Mouse (Mus musculus) limb, embryonic 14.5 days (tissue): Measurements from ENCODE around the gene Mmp9. TPM values are rescaled to one million over a fixed set of nuclear protein-coding genes. Genes with fewer than 3 reads are reported as not detected.

Source experiments
- ATAC-seq: fragments of 200-750 bp; cut with Nextera tagmentation; 2 replicates; pipeline ENCODE4 v1.8.0; 2017; ENCODE audit warnings: low read depth, moderate number of reproducible peaks, moderate TSS enrichment; ENCODE audit not compliant: low FRiP score
- DNase-seq: peaks from one replicate; pipeline ENCODE4 v3.0.0-alpha.2; 2015; ENCODE audit warnings: low spot score
- H3K27ac ChIP-seq: fragments of 300-500 bp; sonication (generic); replicated peaks from 2 replicates; pipeline ENCODE4 v1.5.1; 2014; ENCODE audit warnings: low read depth, mild to moderate bottlenecking, low read length, moderate library complexity, mixed read lengths
- H3K27me3 ChIP-seq: fragments of 300-500 bp; sonication (generic); 2 replicates; pipeline ENCODE4 v1.6.1; 2014; ENCODE audit warnings: low read length, mixed read lengths; ENCODE audit not compliant: control insufficient read depth, insufficient read depth
- H3K36me3 ChIP-seq: fragments of 300-500 bp; sonication (generic); 2 replicates; pipeline ENCODE4 v1.6.1; 2014; ENCODE audit warnings: mild to moderate bottlenecking, low read length, moderate library complexity, mixed read lengths; ENCODE audit not compliant: control insufficient read depth, insufficient read depth
- H3K4me1 ChIP-seq: fragments of 300-500 bp; sonication (generic); 2 replicates; pipeline ENCODE4 v1.6.1; 2014; ENCODE audit warnings: antibody characterized with exemption, low read length, mixed read lengths; ENCODE audit not compliant: control insufficient read depth, insufficient read depth
- H3K4me2 ChIP-seq: fragments of 300-500 bp; sonication (generic); replicated peaks from 2 replicates; pipeline ENCODE4 v1.6.1; 2014; ENCODE audit warnings: low read depth, mild to moderate bottlenecking, low read length, moderate library complexity; ENCODE audit not compliant: severe bottlenecking
- H3K4me3 ChIP-seq: fragments of 300-500 bp; sonication (generic); replicated peaks from 2 replicates; pipeline ENCODE4 v1.5.1; 2014; ENCODE audit warnings: low read length
- H3K9ac ChIP-seq: fragments of 300-500 bp; sonication (generic); 2 replicates; pipeline ENCODE4 v1.6.1; 2014; ENCODE audit warnings: mild to moderate bottlenecking, low read depth, low read length, moderate library complexity; ENCODE audit not compliant: severe bottlenecking
- H3K9me3 ChIP-seq: fragments of 300-500 bp; sonication (generic); 2 replicates; pipeline ENCODE4 v1.6.1; 2016; ENCODE audit warnings: low read length; ENCODE audit not compliant: control insufficient read depth
- POLR2A ChIP-seq: fragments of 200-500 bp; IDR thresholded peaks from 2 replicates; pipeline ENCODE4 v1.8.0; 2012; ENCODE audit warnings: inconsistent platforms, mild to moderate bottlenecking, moderate library complexity, borderline replicate concordance; ENCODE audit not compliant: insufficient read depth, insufficient read length; ENCODE audit errors: extremely low read depth
- WGBS: fragments of 180-500 bp; shearing (Covaris S2); extraction: QIAGEN DNeasy Blood & Tissue Kit; methylation state at CpG from one replicate; pipeline ENCODE4 v1.1.7; 2014; 5-methylcytosine and 5-hydroxymethylcytosine counted together
- polyA plus RNA-seq, 2 experiments: library from polyadenylated mRNA; depleted of rRNA in 1 of 2; stranded (reverse) in 1 of 2; unstranded in 1 of 2; fragments of >200 nt; fragmentation: Nextera tagmentation in 1 of 2; extraction: Ambion mirVana in 1 of 2; gene quantifications; 2 replicates each; pipeline versions ENCODE4 v1.2.1 to v1.2.3; 2012 to 2014

Gene Mmp9
- polyA plus RNA-seq, 2 experiments: 16.7 to 19.1 TPM

DNA sequence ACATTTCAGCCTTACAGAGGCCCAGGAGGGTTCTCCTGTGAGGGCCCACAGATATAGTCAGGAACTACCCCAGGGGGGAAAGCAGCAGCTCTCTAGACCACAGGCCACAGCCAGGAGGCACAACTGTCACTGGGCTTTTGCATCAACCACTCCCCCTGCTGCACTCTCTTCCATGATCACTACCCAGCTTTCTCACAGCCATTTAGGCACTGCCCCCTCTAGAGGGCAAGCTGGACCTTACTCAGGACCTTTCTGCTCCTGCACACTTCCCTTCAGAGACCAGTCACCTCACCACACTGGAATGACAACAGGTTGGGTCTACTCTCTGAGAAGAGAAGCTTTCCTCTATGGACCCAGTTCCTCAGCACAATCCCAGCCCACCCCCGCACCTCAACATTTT, 31.0 kb upstream of the Mmp9 start:
- Histone ChIP-seq H3K27ac (no peak overlapping the region), H3K4me2 (peak overlapping the region; percentile 80), H3K9me3 (peaks cover 5% of the 10 kb centered on the region), H3K27me3 (no peaks in the 10 kb centered on the region), H3K4me1 (peaks cover 15% of the 10 kb centered on the region), H3K36me3 (peaks cover 51% of the 10 kb centered on the region), H3K9ac (no peak overlapping the region; the same call in 1 of the 2 replicates), H3K4me3 (peak overlapping the region; percentile 82)
- DNase-seq (no peak), ATAC-seq (no peak)
- WGBS: 74% methylated on average over 1 of the region's 1 CpGs
- TF ChIP-seq POLR2A: no peak

DNA sequence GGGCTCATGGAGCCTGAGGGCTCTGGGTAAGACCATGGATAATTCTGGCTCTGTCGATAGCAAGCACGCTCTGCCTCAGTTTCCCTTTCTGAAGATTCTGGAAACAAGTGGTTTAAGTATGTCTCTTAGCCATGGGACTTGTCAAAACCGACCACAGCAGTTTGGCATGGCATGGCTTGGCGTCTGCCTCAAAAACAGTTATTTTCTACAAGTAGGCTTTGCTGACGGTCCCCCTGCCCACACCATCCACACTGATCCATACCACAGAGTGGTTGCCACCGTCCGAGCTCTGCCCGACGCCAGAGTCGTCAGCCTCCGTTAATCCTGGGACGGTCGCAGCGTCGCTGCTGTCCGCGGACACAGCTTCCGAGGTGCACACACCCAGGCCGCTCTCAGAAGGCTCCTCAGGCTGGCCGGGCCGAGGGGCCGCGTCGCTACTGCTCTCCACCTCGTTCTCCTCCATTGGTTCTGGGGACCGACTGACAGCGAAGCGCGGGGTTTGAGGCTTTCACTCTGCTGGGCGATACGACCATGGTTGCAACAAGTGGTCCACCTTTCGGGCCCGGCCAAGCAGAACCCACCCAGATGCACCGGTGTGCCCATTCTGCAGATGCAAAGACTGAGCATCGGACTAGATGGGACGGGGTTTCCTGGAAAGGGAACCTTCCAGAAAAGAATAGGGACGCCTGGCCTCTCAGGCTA, 30.1 kb upstream of the Mmp9 start:
- ATAC-seq: no peak
- H3K4me3 ChIP-seq: peak overlapping the region; percentile 82
- peak overlapping the region; percentile 96 for H3K9ac ChIP-seq
- 6% methylated on average over 37 of the region's 37 CpGs for WGBS
- H3K4me2 ChIP-seq: peak overlapping the region; percentile 80
- H3K4me1 ChIP-seq: peaks cover 15% of the 10 kb centered on the region
- H3K27me3 ChIP-seq: no peaks in the 10 kb centered on the region
- H3K27ac ChIP-seq: peak overlapping the region; percentile 100
- TF ChIP-seq POLR2A: no peak
- peaks cover 41% of the 10 kb centered on the region for H3K36me3 ChIP-seq
- peaks cover 5% of the 10 kb centered on the region for H3K9me3 ChIP-seq
- no peak for DNase-seq

- peak; percentile 90 for ATAC-seq
Observed at GRCm38 (mm10) chr2:164911086-164912048, 29.2 kb upstream of the Mmp9 start, which contains the start of gene Zfp335. Gene Zfp335 (minus strand): TSS chr2:164911757.

GRCm38 (mm10) chr2:164912151-164912550, 28.4 kb upstream of the Mmp9 start:
- H3K4me3 ChIP-seq: peak overlapping the region; percentile 82
- WGBS: 20% methylated on average over 12 of the region's 12 CpGs
- H3K9ac ChIP-seq: peak overlapping the region; percentile 96
- H3K9me3 ChIP-seq: no peaks in the 10 kb centered on the region
- peak overlapping the region; percentile 80 for H3K4me2 ChIP-seq
- H3K27ac ChIP-seq: peak overlapping the region; percentile 100
- ATAC-seq: peak; percentile 21; the same call in 1 of the 2 replicates
- no peak for TF ChIP-seq POLR2A
- H3K4me1 ChIP-seq: peaks cover 16% of the 10 kb centered on the region
- peak; percentile 24 for DNase-seq
- H3K36me3 ChIP-seq: peaks cover 25% of the 10 kb centered on the region
- no peaks in the 10 kb centered on the region for H3K27me3 ChIP-seq

More at GRCm38 (mm10) chr2:164911086-164912048, 29.2 kb upstream of the Mmp9 start, which contains the start of gene Zfp335:
- Histone ChIP-seq H3K9me3 (peaks cover 1% of the 10 kb centered on the region; the same call in 1 of the 2 replicates), H3K27me3 (no peaks in the 10 kb centered on the region), H3K4me1 (peaks cover 15% of the 10 kb centered on the region), H3K4me2 (peak within 1 kb of the TSS; percentile 80), H3K27ac (peak within 1 kb of the TSS; percentile 100), H3K36me3 (peaks cover 33% of the 10 kb centered on the region), H3K4me3 (peak within 1 kb of the TSS; percentile 82), H3K9ac (peak within 1 kb of the TSS; percentile 96)
- WGBS: under 1% methylated on average over 75 of the region's 91 CpGs
- TF ChIP-seq POLR2A: peak; percentile 69; the same call in 1 of the 2 replicates
- DNase-seq: peak; percentile 91
